Mouse (Mus musculus) liver, embryonic 14.5 days (tissue): Measurements from ENCODE around the gene Zfp239.

Source experiments
- CTCF ChIP-seq: IDR thresholded peaks from 2 replicates; pipeline ENCODE4 v1.5.1; 2016; ENCODE audit warnings: antibody characterized with exemption, low read depth, control low read depth
- EP300 ChIP-seq: IDR thresholded peaks from 2 replicates; pipeline ENCODE4 v1.6.1; 2016; ENCODE audit warnings: antibody characterized with exemption, low read depth

GRCm38 (mm10) chr6:117828273-117828672, 33.6 kb upstream of the Zfp239 start:
- TF ChIP-seq CTCF (peak; percentile 87), EP300 (no peak)
